ENCODE assay signal across 19 mouse cellular contexts in genomic region chr5:132975303-132975932, GRCm38 (mm10).
DNase-seq lines count a peak whose midpoint lies in the region; ATAC-seq and TF ChIP-seq lines count a peak whose summit lies in the region.
"Had no signal": no experiment of that assay in that cellular context is flagged by ENCODE, and none has a peak within 500 bp of the region (broad histone marks: within the 10 kb centered on the region; RNA-seq: fewer than 3 reads in every experiment).

No protein-coding gene starts in this region.

- no peak overlapping the region for H3K9ac ChIP-seq in midbrain, embryonic 11.5 days (ENCODE audit: low read length)
- no peak overlapping the region for H3K9ac ChIP-seq in midbrain, postnatal 0 days (replicated peaks; ENCODE audit: low read length, poor library complexity, severe bottlenecking)
- H3K9ac ChIP-seq: embryonic facial prominence, embryonic 12.5 days; forebrain, embryonic 15.5 days; heart, embryonic 13.5 days; hindbrain, embryonic 15.5 days had no signal

- no peaks in the 10 kb centered on the region; the same call in 1 of the 2 replicates for H3K27me3 ChIP-seq in midbrain, embryonic 11.5 days (ENCODE audit: control insufficient read depth, insufficient read depth, low read length)
- H3K27me3 ChIP-seq in midbrain, postnatal 0 days (ENCODE audit: insufficient read depth, low read length): no peaks in the 10 kb centered on the region
- H3K27me3 ChIP-seq: embryonic facial prominence, embryonic 12.5 days; forebrain, embryonic 15.5 days; heart, embryonic 13.5 days; hindbrain, embryonic 15.5 days had no signal

- no peak for DNase-seq in frontal cortex, postnatal 14 days (ENCODE audit: low spot score in 2 of 2)
- DNase-seq in midbrain, embryonic 11.5 days (ENCODE audit: low spot score, missing footprints): no peak
- DNase-seq in midbrain, postnatal 0 days (ENCODE audit: low spot score): no peak
- DNase-seq in testis, postnatal 14 days (ENCODE audit: low spot score): peak; percentile 6
- no peak for DNase-seq in testis, postnatal 10 days (ENCODE audit: low spot score)
- no peak for DNase-seq in spleen, adult 18-20 months
- DNase-seq: adrenal gland, postnatal 10 days; B cell, adult 2 months; cerebellum, adult 11-12 months; cerebellum, adult 9-10 months; cerebellum, postnatal 25 days; gastrocnemius, postnatal 14 days had no signal

- 0 out of 2 replicates have a peak overlapping the region, but pooled peaks have one; percentile 40 for H3K27ac ChIP-seq in midbrain, embryonic 11.5 days (ENCODE audit: low read depth, low read length)
- H3K27ac ChIP-seq in midbrain, postnatal 0 days (ENCODE audit: low read depth, low read length): no peak overlapping the region
- H3K27ac ChIP-seq: embryonic facial prominence, embryonic 12.5 days; forebrain, embryonic 15.5 days; heart, embryonic 13.5 days; hindbrain, embryonic 15.5 days had no signal

- no peaks in the 10 kb centered on the region for H3K36me3 ChIP-seq in midbrain, embryonic 11.5 days (ENCODE audit: control insufficient read depth, insufficient read depth, low read length)
- no peaks in the 10 kb centered on the region for H3K36me3 ChIP-seq in midbrain, postnatal 0 days (ENCODE audit: insufficient read depth, low read length)
- H3K36me3 ChIP-seq: embryonic facial prominence, embryonic 12.5 days; forebrain, embryonic 15.5 days; G1E; heart, embryonic 13.5 days; hindbrain, embryonic 15.5 days had no signal

- H3K4me3 ChIP-seq in midbrain, embryonic 11.5 days (ENCODE audit: low read depth, low read length): no peak overlapping the region
- no peak overlapping the region for H3K4me3 ChIP-seq in midbrain, postnatal 0 days (ENCODE audit: low read depth, low read length)
- H3K4me3 ChIP-seq: embryonic facial prominence, embryonic 12.5 days; forebrain, embryonic 15.5 days; heart, embryonic 13.5 days; hindbrain, embryonic 15.5 days had no signal

- H3K9me3 ChIP-seq in midbrain, embryonic 11.5 days (ENCODE audit: control insufficient read depth, low read length): peaks cover 3% of the 10 kb centered on the region; the same call in 1 of the 2 replicates
- no peaks in the 10 kb centered on the region for H3K9me3 ChIP-seq in midbrain, postnatal 0 days (ENCODE audit: low read length)
- H3K9me3 ChIP-seq: forebrain, embryonic 15.5 days; hindbrain, embryonic 15.5 days had no signal

- peak; percentile 70; the same call in 1 of the 2 replicates for ATAC-seq in frontal cortex, adult (ENCODE audit: low TSS enrichment)
- peak; percentile 60; the same call in 1 of the 2 replicates for ATAC-seq in midbrain, embryonic 11.5 days (ENCODE audit: low FRiP score)
- ATAC-seq in midbrain, postnatal 0 days (ENCODE audit: low FRiP score): no peak
- ATAC-seq: CD4-positive, CD25-positive, alpha-beta regulatory T cell, adult 4 months; forebrain, embryonic 15.5 days had no signal

- no peak overlapping the region; the same call in 1 of the 2 replicates for H3K4me2 ChIP-seq in midbrain, embryonic 11.5 days
- H3K4me2 ChIP-seq in midbrain, postnatal 0 days (ENCODE audit: low read depth, low read length, poor library complexity, severe bottlenecking): no peak overlapping the region
- H3K4me2 ChIP-seq: embryonic facial prominence, embryonic 12.5 days; forebrain, embryonic 15.5 days; heart, embryonic 13.5 days; hindbrain, embryonic 15.5 days had no signal

- peaks cover 17% of the 10 kb centered on the region for H3K4me1 ChIP-seq in midbrain, embryonic 11.5 days (ENCODE audit: control insufficient read depth, insufficient read depth, low read length)
- no peaks in the 10 kb centered on the region for H3K4me1 ChIP-seq in midbrain, postnatal 0 days (ENCODE audit: insufficient read depth, low read length)
- H3K4me1 ChIP-seq: heart, embryonic 13.5 days had no signal

- 68% methylated on average over 4 of the region's 4 CpGs for WGBS in midbrain, embryonic 11.5 days
- WGBS in midbrain, postnatal 0 days: 66% methylated on average over 4 of the region's 4 CpGs

- TF ChIP-seq CTCF in midbrain, postnatal 0 days (IDR thresholded peaks at IDR 0.05): no peak
